Mouse (Mus musculus) T-helper 2 cell (primary cell): ENCODE measurements around the gene Krt84.

Experiments
- in situ Hi-C: fragments of 300-600 bp; cut with MboI, MseI; formaldehyde crosslinking; loops from one replicate; pipeline ENCODE4 v1.15.1; 2025; ENCODE audit warnings: high pct_unique_total_duplicates

Krt84 gene

GRCm38 (mm10) chr15:101497181-101497580 is 35.4 kb downstream of the Krt84 start:
- in situ Hi-C loops: no loop called here

GRCm38 (mm10) chr15:101495266-101495665 is 37.4 kb downstream of the Krt84 start:
- in situ Hi-C loops: no loop called here

GRCm38 (mm10) chr15:101494203-101494602 is 38.4 kb downstream of the Krt84 start:
- in situ Hi-C loops: no loop called here

- in situ Hi-C loops: no loop called here
Measured at GRCm38 (mm10) chr15:101493713-101494112, 38.9 kb downstream of the Krt84 start.

- in situ Hi-C loops: no loop called here
Measured at GRCm38 (mm10) chr15:101492718-101493117, 39.9 kb downstream of the Krt84 start.

GRCm38 (mm10) chr15:101491431-101491830 is 41.2 kb downstream of the Krt84 start, which contains the start of gene Krt83:
Gene Krt83 (minus strand): TSS chr15:101491512.
- in situ Hi-C loops: no loop called here

- in situ Hi-C loops: no loop called here
Measured at GRCm38 (mm10) chr15:101485911-101486635, 46.5 kb downstream of the Krt84 start.

GRCm38 (mm10) chr15:101484939-101485338 is 47.7 kb downstream of the Krt84 start:
- in situ Hi-C loops: no loop called here

- in situ Hi-C loops: no loop called here
Measured at GRCm38 (mm10) chr15:101483646-101484045, 49.0 kb downstream of the Krt84 start.

- in situ Hi-C loops: no loop called here
Measured at GRCm38 (mm10) chr15:101482056-101482455, 50.6 kb downstream of the Krt84 start.

- in situ Hi-C loops: no loop called here
Measured at GRCm38 (mm10) chr15:101479666-101480060, 53.0 kb downstream of the Krt84 start.

GRCm38 (mm10) chr15:101479007-101479665 is 53.5 kb downstream of the Krt84 start:
- in situ Hi-C loops: no loop called here
